Mouse (Mus musculus) T-helper 2 cell (primary cell): ENCODE data around the gene A730046J19Rik.

ENCODE experiments used
- in situ Hi-C: fragments of 300-600 bp; cut with MboI, MseI; formaldehyde crosslinking; loops from one replicate; pipeline ENCODE4 v1.15.1; 2025; ENCODE audit warnings: high pct_unique_total_duplicates

Gene A730046J19Rik

DNA sequence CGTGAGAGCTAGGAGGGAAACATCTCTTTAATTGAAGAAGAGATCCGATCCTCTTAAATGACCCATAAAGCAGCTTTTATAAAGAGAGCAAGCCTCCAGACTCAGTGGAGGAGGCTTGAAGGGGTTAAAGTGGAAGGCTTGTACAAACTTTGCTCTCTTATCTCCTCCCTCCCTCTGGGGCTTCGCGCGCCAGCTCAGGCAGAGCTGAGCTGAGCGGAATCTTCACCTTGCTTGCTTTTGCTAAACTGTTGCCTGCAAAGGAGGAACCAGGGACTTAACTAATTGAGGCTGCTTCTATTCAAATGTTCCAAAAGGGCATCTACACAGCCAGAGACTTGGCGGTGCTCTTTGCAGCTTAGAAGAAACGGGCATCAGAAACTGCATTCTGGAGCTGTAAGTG, at the start of gene A730046J19Rik:
Gene A730046J19Rik, plus strand, starts transcription at position 173 of the 400 bp plus-strand sequence.
- in situ Hi-C loops, result loop anchor here (25.0 kb wide), 1 partner anchor 741 kb away; no protein-coding TSS in a partner anchor

DNA sequence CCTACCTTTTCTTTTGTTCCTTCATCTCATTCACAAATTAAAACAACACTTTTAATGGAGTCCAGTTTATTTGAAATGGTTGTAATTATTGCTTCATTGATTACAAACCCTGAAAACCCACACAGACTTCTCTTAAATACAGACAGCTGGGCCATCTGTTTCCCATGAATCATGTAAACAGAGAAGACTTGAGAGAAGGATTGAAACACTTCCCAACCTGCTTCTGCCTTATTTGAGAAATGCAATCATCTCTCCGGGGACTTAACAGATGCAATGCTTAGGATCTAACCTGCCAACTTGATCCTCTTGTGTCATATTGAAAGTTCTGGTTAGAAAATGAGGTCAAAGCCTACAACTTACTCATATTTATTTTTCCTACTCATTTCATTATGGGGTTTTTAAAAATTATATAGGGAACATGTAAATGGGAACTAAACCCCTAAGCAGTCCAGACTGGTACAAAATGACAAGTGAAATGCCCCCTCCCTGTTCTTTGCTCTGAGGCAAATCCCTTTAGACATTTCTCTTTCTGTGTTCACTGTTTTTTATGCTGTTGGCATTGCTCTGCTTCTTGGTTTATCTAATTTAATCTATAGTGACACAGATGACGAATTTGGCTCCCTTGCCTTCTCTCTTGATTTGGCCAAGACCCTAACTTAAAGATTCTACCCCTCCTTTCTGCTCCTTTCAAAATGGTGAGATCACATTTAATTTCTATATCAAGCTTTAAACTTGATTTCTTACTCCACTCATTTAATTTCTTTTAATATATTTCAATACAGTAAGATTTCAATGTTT, 48.7 kb upstream of the A730046J19Rik start:
- in situ Hi-C loops, result no loop called here

DNA sequence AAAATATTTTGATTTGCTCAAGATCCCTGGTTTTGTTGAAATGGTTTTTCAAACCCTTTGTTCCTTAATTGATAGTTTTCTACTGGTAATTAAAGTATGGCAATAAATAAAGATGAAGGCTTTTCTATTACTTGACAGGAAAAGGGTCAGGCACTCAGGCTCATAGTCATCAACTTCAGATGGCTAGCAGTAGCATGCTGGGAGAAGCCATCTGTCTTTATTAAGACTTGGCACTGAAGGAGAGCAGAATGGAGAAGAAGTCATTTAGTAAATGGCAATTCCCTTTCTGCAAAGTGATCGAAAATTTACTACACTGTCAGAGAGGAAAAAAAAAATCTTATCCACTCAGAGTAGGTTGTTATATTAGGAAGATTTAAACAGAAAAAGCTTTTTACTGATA, 17.2 kb upstream of the A730046J19Rik start:
- in situ Hi-C loops, result no loop called here

DNA sequence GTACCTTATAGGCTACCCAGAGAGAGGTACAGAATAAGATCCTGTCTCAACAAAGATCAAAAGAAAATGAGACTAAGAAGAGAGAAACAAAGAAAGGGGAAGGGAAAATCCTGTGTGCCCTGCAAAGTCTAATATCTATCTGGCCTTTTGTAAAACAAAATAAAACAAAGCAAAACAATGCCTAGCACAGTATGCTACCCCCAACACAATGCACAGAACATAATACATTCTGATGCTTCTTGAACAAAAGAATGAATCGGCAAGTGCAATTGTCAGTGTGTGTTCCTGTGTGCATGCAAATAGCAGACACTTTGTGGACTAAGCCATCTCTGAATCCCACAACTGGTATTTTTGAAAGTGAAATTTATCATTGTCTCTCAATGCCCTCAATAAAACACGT, 3.5 kb upstream of the A730046J19Rik start:
- in situ Hi-C loops, result loop anchor here (25.0 kb wide), 1 partner anchor 738 kb away; no protein-coding TSS in a partner anchor

DNA sequence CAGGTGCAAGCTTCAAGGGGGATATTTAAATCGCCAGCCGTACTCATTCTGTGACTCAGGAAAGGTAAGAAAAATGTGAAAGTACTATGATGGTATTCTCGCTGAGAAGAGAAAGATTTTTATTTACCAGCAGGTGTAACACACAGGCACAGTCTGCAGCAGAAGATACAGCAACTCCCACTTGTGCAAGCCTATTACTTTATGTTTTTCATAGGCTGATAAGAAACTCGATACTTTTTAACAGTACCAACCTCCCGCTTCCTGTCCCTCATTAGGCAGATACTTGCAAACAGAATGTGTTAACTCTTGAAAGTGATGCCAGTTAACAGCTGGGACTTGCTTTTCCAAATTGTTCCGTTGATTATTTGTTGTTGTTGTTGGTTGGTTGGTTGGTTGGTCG, 616 bp downstream of the A730046J19Rik start:
- in situ Hi-C loops, result loop anchor here (25.0 kb wide), 1 partner anchor 742 kb away; no protein-coding TSS in a partner anchor

DNA sequence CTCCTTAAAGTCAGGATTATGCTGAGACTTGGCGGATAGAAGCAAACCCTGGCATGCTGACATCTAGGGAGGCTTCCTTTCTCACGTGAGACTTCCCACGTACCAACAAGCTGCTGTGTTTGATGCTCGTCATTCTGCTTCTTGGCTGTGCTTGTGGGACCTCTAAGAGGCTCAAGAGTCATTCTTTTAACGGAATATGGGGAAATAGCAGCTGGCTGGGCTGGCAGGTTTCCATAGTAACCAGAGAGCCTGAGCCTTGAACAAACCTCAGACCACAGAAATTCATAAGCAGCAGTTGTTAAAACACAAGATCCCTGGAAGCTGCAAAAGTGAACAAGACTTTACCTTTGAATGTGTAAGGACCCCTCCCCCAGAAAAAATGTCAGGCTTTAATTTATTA, 9.4 kb downstream of the A730046J19Rik start:
- in situ Hi-C loops, result loop anchor here (10.0 to 25.0 kb wide), 2 partner anchors 652 to 751 kb away; no protein-coding TSS in a partner anchor
